Mouse (Mus musculus): ENCODE measurements around the gene Arih1. TPM values are rescaled to one million over a fixed set of nuclear protein-coding genes. Genes with fewer than 3 reads are reported as not detected.

The Arih1 gene
- polyA plus RNA-seq, 2 experiments = 5.8 to 11.6 TPM

DNA sequence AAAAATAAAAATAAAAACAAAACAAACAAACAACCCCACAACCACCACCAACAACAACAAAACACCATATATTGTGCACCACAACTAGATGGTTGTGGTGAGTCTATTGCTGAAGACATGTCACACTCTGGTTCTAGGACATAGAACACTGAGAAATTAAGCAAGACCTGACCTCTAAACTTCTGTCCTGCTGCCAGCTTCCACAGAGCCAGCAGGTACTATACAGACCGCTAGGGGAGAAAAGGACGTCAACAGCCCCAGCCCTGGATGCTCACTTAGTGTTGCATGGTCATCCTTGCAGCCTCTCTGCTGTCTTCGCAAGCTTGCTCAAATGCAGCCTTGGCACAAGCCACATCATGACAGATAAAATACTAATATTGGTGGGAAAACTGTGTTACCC is 41.2 kb upstream of the Arih1 start:
- DNase-seq (ENCODE audit: low read depth in 3 of 3, low spot score in 3 of 3) (no peak), ATAC-seq (ENCODE audit: insufficient read depth) (no peak)
- Histone ChIP-seq H3K27me3 (ENCODE audit: control insufficient read depth, insufficient read depth, low read length) (no peaks in the 10 kb centered on the region), H3K9me3 (ENCODE audit: control insufficient read depth, low read length) (no peaks in the 10 kb centered on the region), H3K4me2 (ENCODE audit: low read depth) (no peak overlapping the region), H3K9ac (replicated peaks) (no peak overlapping the region), H3K4me1 (replicated peaks; ENCODE audit: control insufficient read depth in 2 of 2, insufficient read depth in 2 of 2, low read length in 1 of 2) (no peaks in the 10 kb centered on the region; a peak in 2 of 4 replicates), H3K4me3 (ENCODE audit: insufficient read depth in 1 of 2, low read depth in 2 of 2, low read length in 2 of 2) (no peak overlapping the region), H3K27ac (no peak overlapping the region), H3K36me3 (replicated peaks; ENCODE audit: control insufficient read depth, insufficient read depth, low read depth) (no peaks in the 10 kb centered on the region)
- WGBS (ENCODE audit: insufficient replicate concordance) = 60% methylated on average over 3 of the region's 3 CpGs
- TF ChIP-seq CTCF (IDR thresholded peaks at IDR 0.05; ENCODE audit: low read depth) (no peak), EP300 (IDR thresholded peaks at IDR 0.05; ENCODE audit: low read depth) (no peak)

GRCm38 (mm10) chr9:59526727-59527126 is 40.3 kb upstream of the Arih1 start:
- ATAC-seq (ENCODE audit: insufficient read depth) = no peak
- Histone ChIP-seq H3K9me3 (ENCODE audit: control insufficient read depth, low read length) (no peaks in the 10 kb centered on the region), H3K9ac (replicated peaks) (no peak overlapping the region), H3K27ac (no peak overlapping the region), H3K4me2 (ENCODE audit: low read depth) (no peak overlapping the region), H3K4me1 (replicated peaks; ENCODE audit: control insufficient read depth in 2 of 2, insufficient read depth in 2 of 2, low read length in 1 of 2) (no peaks in the 10 kb centered on the region; a peak in 2 of 4 replicates), H3K36me3 (replicated peaks; ENCODE audit: control insufficient read depth, insufficient read depth, low read depth) (no peaks in the 10 kb centered on the region), H3K27me3 (ENCODE audit: control insufficient read depth, insufficient read depth, low read length) (no peaks in the 10 kb centered on the region), H3K4me3 (ENCODE audit: insufficient read depth in 1 of 2, low read depth in 2 of 2, low read length in 2 of 2) (no peak overlapping the region)
- WGBS (ENCODE audit: insufficient replicate concordance) = 16% methylated on average over 6 of the region's 6 CpGs
- no peak for DNase-seq (ENCODE audit: low read depth in 3 of 3, low spot score in 3 of 3)
- no peak for TF ChIP-seq CTCF (IDR thresholded peaks at IDR 0.05; ENCODE audit: low read depth)
- TF ChIP-seq EP300 (IDR thresholded peaks at IDR 0.05; ENCODE audit: low read depth) = no peak

DNA sequence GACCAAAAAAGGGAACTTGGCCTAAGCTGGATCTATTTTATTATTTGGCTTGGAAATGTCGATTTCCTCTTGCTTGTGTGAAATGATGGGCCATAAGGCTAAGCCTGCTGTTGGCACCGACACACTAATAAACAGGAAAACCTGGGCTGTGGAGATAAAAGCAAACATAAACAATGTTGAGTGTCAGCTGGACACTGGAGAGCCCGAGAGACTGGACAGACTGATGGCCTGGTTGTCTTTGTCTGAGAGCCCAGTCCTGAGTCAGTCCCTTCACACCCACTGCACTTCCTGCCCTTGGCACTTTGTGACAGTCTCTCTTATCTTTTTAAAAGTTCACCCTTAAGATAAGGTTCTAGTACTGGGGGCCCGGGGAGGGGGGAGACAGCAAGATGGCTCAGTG is 36.5 kb upstream of the Arih1 start:
- H3K4me2 ChIP-seq (ENCODE audit: low read depth) = no peak overlapping the region
- H3K27me3 ChIP-seq (ENCODE audit: control insufficient read depth, insufficient read depth, low read length) = no peaks in the 10 kb centered on the region
- WGBS (ENCODE audit: insufficient replicate concordance) = 6% methylated on average over 4 of the region's 4 CpGs
- H3K27ac ChIP-seq = no peak overlapping the region
- H3K9me3 ChIP-seq (ENCODE audit: control insufficient read depth, low read length) = no peaks in the 10 kb centered on the region
- H3K36me3 ChIP-seq (replicated peaks; ENCODE audit: control insufficient read depth, insufficient read depth, low read depth) = no peaks in the 10 kb centered on the region
- no peak for TF ChIP-seq CTCF (IDR thresholded peaks at IDR 0.05; ENCODE audit: low read depth)
- no peak for TF ChIP-seq EP300 (IDR thresholded peaks at IDR 0.05; ENCODE audit: low read depth)
- no peak overlapping the region for H3K4me3 ChIP-seq (ENCODE audit: insufficient read depth in 1 of 2, low read depth in 2 of 2, low read length in 2 of 2)
- DNase-seq (ENCODE audit: low read depth in 3 of 3, low spot score in 3 of 3) (no peak), ATAC-seq (ENCODE audit: insufficient read depth) (no peak)
- no peaks in the 10 kb centered on the region; a peak in 2 of 4 replicates for H3K4me1 ChIP-seq (replicated peaks; ENCODE audit: control insufficient read depth in 2 of 2, insufficient read depth in 2 of 2, low read length in 1 of 2)
- H3K9ac ChIP-seq (replicated peaks) = no peak overlapping the region

DNA sequence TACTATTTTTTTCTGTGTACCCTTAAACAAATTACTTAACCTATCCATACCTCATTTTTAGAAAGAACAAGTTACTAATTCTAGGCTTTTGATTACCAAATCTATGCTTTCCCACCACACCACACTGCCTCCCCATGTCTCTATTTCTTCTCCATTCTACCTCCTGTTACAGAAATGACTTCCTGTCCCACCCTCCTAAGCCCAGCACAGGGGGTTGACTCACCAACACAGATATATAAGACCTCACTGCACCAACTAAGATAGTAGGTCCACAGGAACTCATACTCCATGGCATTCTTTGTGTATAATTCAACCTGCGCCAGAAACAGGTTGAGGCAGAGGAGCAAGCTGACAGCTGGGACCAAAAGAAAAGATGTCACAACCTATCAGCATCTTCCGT is 33.0 kb upstream of the Arih1 start:
- TF ChIP-seq CTCF (IDR thresholded peaks at IDR 0.05; ENCODE audit: low read depth) = no peak
- no peak for TF ChIP-seq EP300 (IDR thresholded peaks at IDR 0.05; ENCODE audit: low read depth)
- Histone ChIP-seq H3K27me3 (ENCODE audit: control insufficient read depth, insufficient read depth, low read length) (no peaks in the 10 kb centered on the region), H3K9me3 (ENCODE audit: control insufficient read depth, low read length) (no peaks in the 10 kb centered on the region), H3K9ac (replicated peaks) (no peak overlapping the region), H3K4me3 (ENCODE audit: insufficient read depth in 1 of 2, low read depth in 2 of 2, low read length in 2 of 2) (no peak overlapping the region), H3K36me3 (replicated peaks; ENCODE audit: control insufficient read depth, insufficient read depth, low read depth) (no peaks in the 10 kb centered on the region), H3K4me2 (ENCODE audit: low read depth) (no peak overlapping the region), H3K4me1 (replicated peaks; ENCODE audit: control insufficient read depth in 2 of 2, insufficient read depth in 2 of 2, low read length in 1 of 2) (no peaks in the 10 kb centered on the region; a peak in 2 of 4 replicates), H3K27ac (no peak overlapping the region)
- ATAC-seq (ENCODE audit: insufficient read depth) = no peak
- 42% methylated on average over 2 of the region's 2 CpGs for WGBS (ENCODE audit: insufficient replicate concordance)
- DNase-seq (ENCODE audit: low read depth in 3 of 3, low spot score in 3 of 3) = no peak

DNA sequence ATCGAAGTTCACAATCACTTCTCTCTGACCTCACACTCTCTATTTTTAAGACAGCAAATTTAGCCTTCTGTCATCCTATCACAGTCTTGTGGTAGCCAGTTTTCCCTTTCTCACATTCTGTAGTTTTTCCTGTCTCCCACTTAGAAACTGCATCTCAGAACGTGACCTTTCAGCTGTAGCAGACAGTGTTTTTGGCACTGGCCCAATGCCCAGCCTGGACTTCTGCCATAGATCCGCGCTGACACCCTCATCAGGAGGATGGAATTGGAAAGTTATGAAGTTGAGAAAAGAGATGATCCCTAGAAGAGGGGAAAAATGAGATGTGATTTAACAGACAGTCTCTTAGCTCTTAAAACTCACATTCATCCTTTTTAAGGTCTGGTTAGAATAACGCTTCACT is 32.6 kb upstream of the Arih1 start:
- Histone ChIP-seq H3K9me3 (ENCODE audit: control insufficient read depth, low read length) (no peaks in the 10 kb centered on the region), H3K36me3 (replicated peaks; ENCODE audit: control insufficient read depth, insufficient read depth, low read depth) (no peaks in the 10 kb centered on the region), H3K9ac (replicated peaks) (no peak overlapping the region), H3K4me3 (ENCODE audit: insufficient read depth in 1 of 2, low read depth in 2 of 2, low read length in 2 of 2) (no peak overlapping the region), H3K27me3 (ENCODE audit: control insufficient read depth, insufficient read depth, low read length) (no peaks in the 10 kb centered on the region), H3K27ac (no peak overlapping the region), H3K4me2 (ENCODE audit: low read depth) (no peak overlapping the region), H3K4me1 (replicated peaks; ENCODE audit: control insufficient read depth in 2 of 2, insufficient read depth in 2 of 2, low read length in 1 of 2) (no peaks in the 10 kb centered on the region; a peak in 2 of 4 replicates)
- DNase-seq (ENCODE audit: low read depth in 3 of 3, low spot score in 3 of 3) (no peak), ATAC-seq (ENCODE audit: insufficient read depth) (no peak)
- WGBS (ENCODE audit: insufficient replicate concordance) = 55% methylated on average over 5 of the region's 5 CpGs
- TF ChIP-seq EP300 (IDR thresholded peaks at IDR 0.05; ENCODE audit: low read depth) (no peak), CTCF (IDR thresholded peaks at IDR 0.05; ENCODE audit: low read depth) (no peak)
